Mouse (Mus musculus): ENCODE measurements around the gene Rabgap1l. TPM values are rescaled to one million over a fixed set of nuclear protein-coding genes. Genes with fewer than 3 reads are reported as not detected.
"Not testable (repeated sequence)": the region's sequence is repeated elsewhere in the genome, so short reads cannot be mapped to it uniquely, and the experiment has no call there.

Gene Rabgap1l
- total RNA-seq, 2 experiments from 2014 or later = 214 to 241 TPM

DNA sequence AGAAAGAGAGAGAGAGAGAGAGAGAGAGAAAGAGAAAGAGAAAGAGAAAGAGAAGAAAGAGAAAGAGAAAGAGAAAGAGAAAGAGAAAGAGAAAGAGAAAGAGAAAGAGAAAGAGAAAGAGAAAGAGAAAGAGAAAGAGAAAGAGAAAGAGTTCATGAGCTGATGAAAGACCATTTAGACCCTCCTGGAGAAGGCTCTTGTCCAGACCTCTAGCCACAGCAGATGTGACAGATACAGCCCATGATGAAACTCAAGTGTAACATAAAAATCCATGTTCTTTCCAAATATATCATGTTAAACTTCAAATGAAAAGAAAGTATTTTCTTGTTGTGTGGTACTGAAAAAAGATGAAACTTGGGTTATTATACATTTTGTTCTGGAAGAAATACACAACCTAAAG is 189.7 kb downstream of the Rabgap1l start:
- not testable (repeated sequence) for DNase-seq (ENCODE audit: extremely low spot score in 1 of 2, low spot score in 1 of 2)

GRCm38 (mm10) chr1:160597369-160597768 is 195.6 kb downstream of the Rabgap1l start:
- DNase-seq (ENCODE audit: extremely low spot score in 1 of 2, low spot score in 1 of 2) = no peak

GRCm38 (mm10) chr1:160596948-160597270 is 196.1 kb downstream of the Rabgap1l start:
- no peak for DNase-seq (ENCODE audit: extremely low spot score in 1 of 2, low spot score in 1 of 2)

GRCm38 (mm10) chr1:160596252-160596947 is 196.6 kb downstream of the Rabgap1l start:
- no peak for DNase-seq (ENCODE audit: extremely low spot score in 1 of 2, low spot score in 1 of 2)

DNA sequence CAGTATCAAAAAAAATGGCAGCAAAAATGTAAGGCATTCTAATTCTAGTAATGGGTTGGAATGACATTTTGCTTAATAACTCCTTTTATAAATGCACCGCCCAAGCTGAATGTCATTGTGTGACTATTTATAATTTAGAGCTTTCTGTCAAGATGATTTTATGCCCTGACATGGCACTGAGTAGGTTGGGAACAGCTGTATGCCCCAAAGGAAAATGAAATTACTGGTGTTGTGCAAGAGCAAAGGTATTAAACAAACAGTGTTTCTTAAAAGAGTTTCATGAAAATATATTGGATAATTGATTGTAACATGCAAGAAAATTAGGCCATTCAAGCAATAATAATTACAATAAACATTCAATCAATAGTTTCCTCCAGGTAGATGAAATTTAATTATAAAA is 198.4 kb downstream of the Rabgap1l start:
- no peak for DNase-seq (ENCODE audit: extremely low spot score in 1 of 2, low spot score in 1 of 2)

DNA sequence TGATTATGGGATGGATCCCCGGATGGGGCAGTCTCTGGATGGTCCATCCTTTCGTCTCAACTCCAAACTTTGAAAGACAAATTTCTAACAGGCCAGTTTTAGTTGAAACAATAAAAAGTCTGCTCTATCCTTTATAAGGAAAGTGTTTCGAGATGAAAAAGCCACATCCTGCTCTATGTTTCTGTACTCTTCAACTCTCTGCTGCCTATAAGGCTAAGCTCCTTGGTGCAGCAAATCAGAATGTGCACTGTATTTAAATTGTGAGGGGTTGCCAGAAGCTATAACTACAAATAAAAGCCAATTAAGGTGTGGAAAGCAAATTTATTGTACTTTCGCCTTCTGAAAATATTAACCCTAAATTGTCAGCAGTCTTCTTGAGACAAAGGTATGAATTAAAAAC is 198.9 kb downstream of the Rabgap1l start:
- no peak for DNase-seq (ENCODE audit: extremely low spot score in 1 of 2, low spot score in 1 of 2)

- DNase-seq (ENCODE audit: extremely low spot score in 1 of 2, low spot score in 1 of 2) = no peak
Measured at GRCm38 (mm10) chr1:160588911-160589590, 204.0 kb downstream of the Rabgap1l start.

DNA sequence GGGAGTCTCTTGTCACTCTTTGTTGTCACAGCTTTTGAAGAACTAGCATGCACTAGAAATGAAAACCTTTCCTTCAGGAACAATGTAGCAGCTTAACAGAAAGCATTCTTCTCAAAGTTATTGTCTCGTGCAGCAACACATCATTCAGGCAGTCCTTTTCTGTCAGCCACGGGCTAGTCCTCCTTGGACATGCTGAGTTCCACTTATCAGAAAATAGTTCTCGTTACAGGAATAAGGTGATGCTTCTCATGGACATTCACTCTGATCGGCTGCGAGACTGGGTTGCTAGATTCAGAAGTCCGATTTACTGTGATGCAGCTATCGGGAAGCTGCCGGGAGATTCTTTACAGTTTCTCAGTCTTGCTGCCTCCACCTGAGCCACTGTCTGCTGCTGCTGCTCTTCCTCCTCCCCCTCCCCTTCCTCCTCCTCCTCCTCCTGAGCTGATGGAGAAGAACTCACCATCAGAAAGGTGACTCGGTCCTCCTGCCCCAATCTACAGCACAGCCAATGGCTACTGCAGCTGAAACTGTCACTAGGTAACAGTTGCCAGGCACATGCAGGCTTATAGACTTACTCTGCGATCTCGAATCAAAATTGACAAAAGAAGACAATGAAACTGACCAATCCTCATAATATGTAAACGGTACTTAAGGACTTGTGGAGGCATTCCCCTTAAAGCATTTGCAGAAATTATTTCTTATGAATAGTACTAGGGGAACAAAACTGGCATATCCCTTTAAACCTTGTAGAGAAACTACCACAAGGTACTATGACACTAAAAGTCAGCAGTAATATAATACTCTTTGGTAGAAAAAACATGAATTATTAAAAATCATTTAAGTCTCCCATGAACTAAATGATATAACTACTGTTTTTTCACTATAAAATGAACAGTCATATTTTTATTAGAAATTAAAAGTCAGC is 213.4 kb downstream of the Rabgap1l start:
- DNase-seq (ENCODE audit: extremely low spot score in 1 of 2, low spot score in 1 of 2) = peak in 1 of 2 experiments; percentile 18

- no peak for DNase-seq (ENCODE audit: extremely low spot score in 1 of 2, low spot score in 1 of 2)
Measured at GRCm38 (mm10) chr1:160576124-160576523, 216.9 kb downstream of the Rabgap1l start.

DNA sequence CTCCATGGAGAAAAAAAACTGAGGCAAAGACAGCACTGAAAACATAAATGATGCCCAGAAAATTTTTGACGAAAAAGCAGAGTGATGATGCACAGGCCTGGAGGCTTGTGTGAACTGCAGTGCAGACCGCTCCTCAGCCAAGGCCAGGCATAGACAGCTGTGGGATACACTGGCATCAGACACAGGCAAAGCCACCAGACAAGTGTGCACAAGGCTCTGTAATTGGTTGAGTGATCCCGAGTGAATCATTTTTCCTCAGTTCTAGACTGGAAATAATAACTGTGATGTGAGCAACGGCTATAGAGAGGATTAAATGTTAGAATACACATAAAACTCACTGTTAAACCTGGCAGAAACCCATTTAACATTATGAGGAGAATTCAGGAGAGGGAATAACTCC is 219.0 kb downstream of the Rabgap1l start:
- DNase-seq (ENCODE audit: extremely low spot score in 1 of 2, low spot score in 1 of 2) = no peak

DNA sequence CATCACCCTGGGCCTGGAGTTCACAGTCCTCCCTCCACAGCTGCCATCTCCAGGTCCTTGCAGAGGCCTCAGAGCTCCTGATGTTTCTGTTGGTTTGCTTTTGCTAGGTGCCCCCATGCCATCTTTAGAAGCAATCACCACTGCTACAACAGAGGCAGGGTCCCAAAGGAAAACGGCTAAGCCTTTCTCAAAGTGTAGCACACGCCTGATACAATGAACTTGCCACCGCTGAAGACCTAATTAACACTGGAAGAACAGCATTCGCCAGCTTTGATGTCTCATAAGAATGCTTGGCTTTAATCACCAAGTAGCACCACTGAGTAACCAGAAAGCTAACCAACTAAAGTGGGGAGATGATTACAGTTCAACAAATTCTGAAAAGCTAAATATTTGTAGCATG is 226.6 kb downstream of the Rabgap1l start:
- DNase-seq (ENCODE audit: extremely low spot score in 1 of 2, low spot score in 1 of 2) = no peak

GRCm38 (mm10) chr1:160561381-160561780 is 231.6 kb downstream of the Rabgap1l start:
- no peak for DNase-seq (ENCODE audit: extremely low spot score in 1 of 2, low spot score in 1 of 2)

GRCm38 (mm10) chr1:160550636-160551035 is 242.4 kb downstream of the Rabgap1l start:
- DNase-seq (ENCODE audit: extremely low spot score in 1 of 2, low spot score in 1 of 2) = no peak

DNA sequence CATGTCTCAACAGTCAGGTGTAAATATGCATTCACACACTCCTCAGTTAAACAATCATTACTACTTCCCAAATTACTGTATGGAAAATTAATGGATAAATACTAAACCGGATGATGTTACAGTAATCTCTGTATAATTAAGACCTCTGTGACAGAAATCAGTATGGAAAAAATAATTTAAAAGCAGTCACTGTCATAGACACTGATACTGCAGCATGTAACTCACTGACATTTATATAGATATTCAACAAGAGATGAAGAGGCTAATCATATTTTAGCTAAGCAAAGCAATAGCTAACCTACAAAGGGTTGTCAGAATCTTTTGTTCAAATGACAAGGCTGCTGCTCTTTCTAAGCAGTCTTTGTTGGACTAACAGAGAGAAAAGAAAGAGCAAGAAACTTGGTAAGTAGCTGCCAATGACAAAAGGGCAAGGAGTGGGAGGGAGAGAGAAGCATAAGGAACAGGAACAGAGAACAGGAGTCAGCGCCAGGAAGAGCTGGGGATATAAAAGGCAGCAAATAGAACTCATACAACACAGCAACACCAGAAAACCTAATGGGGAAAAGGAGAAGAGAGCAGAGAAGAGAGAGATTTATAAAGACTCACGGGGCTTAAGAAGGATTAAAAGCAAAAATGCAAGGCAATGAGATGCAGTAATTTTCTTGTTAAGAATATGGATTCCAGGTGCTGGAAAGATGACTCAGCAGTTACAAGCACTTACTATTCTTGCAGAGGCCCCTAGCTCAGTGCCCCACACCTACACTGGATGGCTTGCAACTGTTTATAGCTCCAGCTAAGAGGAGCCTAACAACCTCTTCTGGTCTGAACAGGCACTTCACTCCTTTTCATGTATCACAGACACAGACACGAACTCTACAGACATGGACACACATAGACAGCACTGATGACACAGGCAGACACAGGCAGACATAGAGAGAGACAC is 244.8 kb downstream of the Rabgap1l start:
- DNase-seq (ENCODE audit: extremely low spot score in 1 of 2, low spot score in 1 of 2) = peak in 1 of 2 experiments; percentile 11

DNA sequence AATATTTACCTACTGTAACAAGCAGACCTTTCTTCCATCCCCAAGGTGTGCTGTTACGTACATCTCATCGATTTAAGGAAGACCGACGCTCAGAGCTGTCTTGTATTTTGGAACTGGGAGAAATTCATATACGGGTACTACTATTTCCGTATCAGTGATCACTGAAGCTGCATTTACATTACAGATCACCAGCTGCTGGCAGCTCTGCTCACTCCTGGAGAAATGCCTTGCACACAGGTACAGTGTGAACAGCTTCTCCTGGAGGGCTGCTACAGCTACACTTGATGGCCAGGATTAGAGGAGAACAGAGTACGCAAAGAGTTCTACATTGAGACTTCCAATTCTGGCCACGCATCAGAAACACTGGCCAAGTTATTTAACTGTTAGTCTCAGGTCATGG is 257.4 kb downstream of the Rabgap1l start:
- no peak for DNase-seq (ENCODE audit: extremely low spot score in 1 of 2, low spot score in 1 of 2)

DNA sequence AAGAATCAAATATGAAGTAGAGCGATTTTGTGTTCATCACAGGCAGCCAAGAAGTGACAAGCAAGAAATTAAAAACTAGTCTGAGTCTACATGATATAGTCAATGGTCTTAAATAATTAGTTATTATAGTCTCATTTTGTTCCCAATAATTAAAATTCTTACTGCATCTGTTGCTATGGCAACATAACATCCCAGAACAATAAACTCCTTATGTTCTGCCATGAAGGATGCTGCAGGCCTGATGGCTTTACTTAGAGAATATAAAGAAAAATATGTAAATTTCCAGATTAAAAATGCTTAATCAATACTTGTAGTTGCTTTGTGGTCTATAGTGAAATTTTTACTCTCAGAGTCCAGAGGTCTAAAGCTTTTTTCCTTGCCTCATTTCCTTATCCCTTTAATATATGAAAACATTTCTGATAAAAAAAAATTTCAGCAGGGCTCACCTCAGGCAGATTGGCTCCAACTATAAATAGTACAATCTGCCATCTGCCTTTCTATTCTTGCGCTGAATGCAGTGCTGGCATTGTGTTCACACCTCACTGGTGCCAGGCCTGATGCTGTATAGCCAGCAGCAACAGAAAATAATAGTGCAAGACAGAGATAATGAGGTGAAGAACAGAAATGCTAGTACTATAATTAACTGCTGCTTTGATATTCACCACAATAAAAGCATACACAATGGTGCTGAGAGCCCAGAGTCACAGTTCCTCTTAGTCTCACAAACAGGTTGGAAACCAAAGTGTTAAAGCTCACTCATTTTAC is 258.3 kb downstream of the Rabgap1l start:
- peak in 1 of 2 experiments; percentile 10 for DNase-seq (ENCODE audit: extremely low spot score in 1 of 2, low spot score in 1 of 2)

DNA sequence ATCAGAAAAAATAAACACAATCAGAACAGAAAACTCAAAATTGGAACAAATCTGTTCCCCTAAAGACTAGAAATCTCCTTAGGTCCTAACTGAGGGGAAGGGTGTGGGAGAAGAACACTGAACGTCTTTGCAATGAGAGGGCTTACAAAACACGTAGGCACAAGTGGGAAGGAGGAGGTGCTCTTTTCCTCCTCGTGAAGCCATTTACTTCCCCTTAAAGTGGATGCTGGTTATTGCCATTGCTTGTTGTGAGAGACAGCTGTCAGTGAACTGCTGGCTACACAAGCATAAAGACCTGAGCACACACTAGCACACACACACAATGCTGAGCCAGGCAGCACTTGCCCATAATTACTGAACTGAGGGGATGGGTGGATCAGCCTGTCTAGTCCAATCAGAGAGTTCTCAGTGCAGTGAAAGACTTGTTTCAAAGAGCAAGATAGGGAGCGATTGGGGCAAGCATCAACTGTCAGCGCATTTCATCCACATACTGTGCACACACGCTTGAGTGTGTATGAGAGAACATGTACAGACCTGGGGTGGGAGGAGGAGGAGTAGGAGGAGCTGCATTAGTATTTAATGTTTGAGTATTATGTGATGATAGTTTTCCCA is 259.7 kb downstream of the Rabgap1l start:
- no peak for DNase-seq (ENCODE audit: extremely low spot score in 1 of 2, low spot score in 1 of 2)

GRCm38 (mm10) chr1:160531402-160531801 is 261.6 kb downstream of the Rabgap1l start:
- DNase-seq (ENCODE audit: extremely low spot score in 1 of 2, low spot score in 1 of 2) = peak in 1 of 2 experiments; percentile 53

GRCm38 (mm10) chr1:160521918-160522317 is 271.1 kb downstream of the Rabgap1l start:
- DNase-seq (ENCODE audit: extremely low spot score in 1 of 2, low spot score in 1 of 2) = no peak
